8 mouse cellular contexts compared by ENCODE assay signal in genomic region chr10:61657985-61658384, GRCm38 (mm10). TPM values are rescaled to one million over a fixed set of nuclear protein-coding genes. Genes with fewer than 3 reads are reported as not detected.
A peak's percentile ranks its signal among the peaks of the same experiment; 100 is the strongest.
DNase-seq lines count a peak whose midpoint lies in the region; ATAC-seq lines count a peak whose summit lies in the region.

No protein-coding gene starts in this region.

- no peak overlapping the region for H3K4me2 ChIP-seq in liver, embryonic 11.5 days
- no peak overlapping the region for H3K4me2 ChIP-seq in kidney, embryonic 16.5 days (replicated peaks; ENCODE audit: low read depth, low read length)

- peak; percentile 60 for DNase-seq in adrenal gland, postnatal 10 days
- no peak for DNase-seq in adrenal gland, postnatal 4 days (ENCODE audit: low spot score in 2 of 2)
- peak; percentile 44 for DNase-seq in liver, embryonic 11.5 days (ENCODE audit: low spot score)
- no peak for DNase-seq in liver
- DNase-seq in natural killer cell, adult 2 months (ENCODE audit: low spot score in 2 of 2) = peak; percentile 43 to 47
- no peak for DNase-seq in gastrocnemius, adult 8-10 months (ENCODE audit: low spot score in 2 of 2)

- no peak for ATAC-seq in liver, embryonic 11.5 days (replicated peaks; ENCODE audit: low FRiP score)
- peak; percentile 79 for ATAC-seq in common myeloid progenitor, adult 5-6 weeks (replicated peaks; ENCODE audit: low read depth, poor library complexity, severe bottlenecking)
- ATAC-seq in kidney, embryonic 16.5 days (ENCODE audit: low FRiP score, low TSS enrichment) = peak; percentile 2; the same call in 1 of the 2 replicates

- H3K4me3 ChIP-seq in liver, embryonic 11.5 days (ENCODE audit: low read depth, low read length) = no peak overlapping the region
- no peak overlapping the region for H3K4me3 ChIP-seq in kidney, embryonic 16.5 days (ENCODE audit: low read length)

- no peaks in the 10 kb centered on the region for H3K9me3 ChIP-seq in liver, embryonic 11.5 days (ENCODE audit: control insufficient read depth, low read length)
- no peaks in the 10 kb centered on the region for H3K9me3 ChIP-seq in kidney, embryonic 16.5 days (ENCODE audit: low read length)

- no peaks in the 10 kb centered on the region for H3K4me1 ChIP-seq in liver, embryonic 11.5 days (replicated peaks; ENCODE audit: control insufficient read depth, insufficient read depth, low read length)
- H3K4me1 ChIP-seq in kidney, embryonic 16.5 days (ENCODE audit: insufficient read depth, low read length) = no peaks in the 10 kb centered on the region

- H3K9ac ChIP-seq in liver, embryonic 11.5 days (ENCODE audit: low read depth, low read length) = no peak overlapping the region
- no peak overlapping the region for H3K9ac ChIP-seq in kidney, embryonic 16.5 days (replicated peaks; ENCODE audit: low read length)

- peaks cover 16% of the 10 kb centered on the region; the same call in 1 of the 2 replicates for H3K36me3 ChIP-seq in liver, embryonic 11.5 days (ENCODE audit: control insufficient read depth, insufficient read depth, low read length)
- H3K36me3 ChIP-seq in kidney, embryonic 16.5 days (ENCODE audit: insufficient read depth, low read length) = peaks cover 27% of the 10 kb centered on the region

- no peaks in the 10 kb centered on the region for H3K27me3 ChIP-seq in liver, embryonic 11.5 days (replicated peaks; ENCODE audit: control insufficient read depth, insufficient read depth, low read length)
- no peaks in the 10 kb centered on the region for H3K27me3 ChIP-seq in kidney, embryonic 16.5 days (ENCODE audit: insufficient read depth, low read length)

- 26% methylated on average over 4 of the region's 4 CpGs for WGBS in liver, embryonic 11.5 days
- 26% methylated on average over 4 of the region's 4 CpGs for whole genome bisulfite sequencing in kidney, embryonic 16.5 days

- H3K27ac ChIP-seq in liver, embryonic 11.5 days (ENCODE audit: low read depth, low read length) = no peak overlapping the region
- no peak overlapping the region for H3K27ac ChIP-seq in kidney, embryonic 16.5 days (ENCODE audit: low read length)

RNA-seq across cellular contexts. Expression of gene Ppa1, which starts 9.6 kb away (rescaled TPM):
- total RNA-seq in adrenal gland, postnatal 10 days (2021) = 100 to 1,000 TPM; 110 to 122 TPM
- total RNA-seq in adrenal gland, postnatal 4 days (2021) = 10 to 100 TPM; 50.1 to 55.6 TPM
- 218 and 237 TPM in 2 replicates for polyA plus RNA-seq in liver, embryonic 11.5 days (2014; fragmentation: Nextera tagmentation; extraction: Ambion mirVana)
- 152 and 159 TPM in 2 replicates for total RNA-seq in common myeloid progenitor, adult 5-6 weeks (2017)
- polyA plus RNA-seq in kidney, embryonic 16.5 days (2015; fragmentation: Nextera tagmentation; extraction: Ambion mirVana) = 179 and 180 TPM in 2 replicates
- 10 to 100 TPM; 52.1 to 64.3 (median 60.7) TPM for total RNA-seq in gastrocnemius, adult 8-10 months (2022)

RNA-seq across cellular contexts. Expression of gene Sar1a, which starts 22.1 kb away (rescaled TPM):
- 100 to 1,000 TPM; 161 to 179 TPM for total RNA-seq in adrenal gland, postnatal 10 days (2021)
- 100 to 1,000 TPM; 184 to 192 TPM for total RNA-seq in adrenal gland, postnatal 4 days (2021)
- polyA plus RNA-seq in liver, embryonic 11.5 days (2014; fragmentation: Nextera tagmentation; extraction: Ambion mirVana) = 166 and 177 TPM in 2 replicates
- 106 and 111 TPM in 2 replicates for total RNA-seq in common myeloid progenitor, adult 5-6 weeks (2017)
- 247 and 260 TPM in 2 replicates for polyA plus RNA-seq in kidney, embryonic 16.5 days (2015; fragmentation: Nextera tagmentation; extraction: Ambion mirVana)
- total RNA-seq in gastrocnemius, adult 8-10 months (2022) = 100 to 1,000 TPM; 119 to 156 (median 128) TPM

RNA-seq across cellular contexts. Expression of gene Tysnd1, which starts 37.3 kb away (rescaled TPM):
- total RNA-seq in adrenal gland, postnatal 10 days (2021) = 10 to 100 TPM; 84.3 to 87.3 TPM
- total RNA-seq in adrenal gland, postnatal 4 days (2021) = 10 to 100 TPM; 67.6 to 68.2 TPM
- 39.0 and 47.4 TPM in 2 replicates for polyA plus RNA-seq in liver, embryonic 11.5 days (2014; fragmentation: Nextera tagmentation; extraction: Ambion mirVana)
- total RNA-seq in common myeloid progenitor, adult 5-6 weeks (2017) = 20.1 and 31.0 TPM in 2 replicates
- 31.2 and 37.0 TPM in 2 replicates for polyA plus RNA-seq in kidney, embryonic 16.5 days (2015; fragmentation: Nextera tagmentation; extraction: Ambion mirVana)
- total RNA-seq in gastrocnemius, adult 8-10 months (2022) = 10 to 100 TPM; 12.6 to 16.1 (median 14.5) TPM

RNA-seq across cellular contexts. Expression of gene Aifm2, which starts 57.1 kb away (rescaled TPM):
- total RNA-seq in adrenal gland, postnatal 10 days (2021) = 100 to 1,000 TPM; 292 TPM
- 100 to 1,000 TPM; 229 to 261 TPM for total RNA-seq in adrenal gland, postnatal 4 days (2021)
- 9.1 and 9.3 TPM in 2 replicates for polyA plus RNA-seq in liver, embryonic 11.5 days (2014; fragmentation: Nextera tagmentation; extraction: Ambion mirVana)
- 2.7 and 5.0 TPM in 2 replicates for total RNA-seq in common myeloid progenitor, adult 5-6 weeks (2017)
- polyA plus RNA-seq in kidney, embryonic 16.5 days (2015; fragmentation: Nextera tagmentation; extraction: Ambion mirVana) = 24.3 and 28.0 TPM in 2 replicates
- 10 to 100 TPM; 11.7 to 13.7 (median 12.5) TPM for total RNA-seq in gastrocnemius, adult 8-10 months (2022)

Comparison
In these comparisons a context has a peak if more than half of its experiments do, and no peak if none do; other contexts are left out.
1. DNase-seq: peak in adrenal gland, postnatal 10 days (single experiment), liver, embryonic 11.5 days (single experiment) and natural killer cell, adult 2 months (2 of 2); none in adrenal gland, postnatal 4 days (0 of 2), liver (single experiment) and gastrocnemius, adult 8-10 months (0 of 2).